Mouse (Mus musculus) hindbrain, embryonic 14.5 days (tissue): Measurements from ENCODE around the gene Stk24. TPM values are rescaled to one million over a fixed set of nuclear protein-coding genes. Genes with fewer than 3 reads are reported as not detected.

Experiments used
- ATAC-seq: fragments of 200-750 bp; cut with Nextera tagmentation; 2 replicates; pipeline ENCODE4 v1.8.0; 2017; ENCODE audit warnings: moderate number of reproducible peaks, mild to moderate bottlenecking, moderate TSS enrichment, moderate library complexity; ENCODE audit not compliant: low FRiP score
- DNase-seq: peaks from one replicate; pipeline ENCODE4 v3.0.0-alpha.2; 2015; ENCODE audit warnings: low spot score
- H3K27ac ChIP-seq: fragments of 300-500 bp; sonication (generic); 2 replicates; pipeline ENCODE4 v1.5.1; 2014; ENCODE audit warnings: mild to moderate bottlenecking, moderate library complexity
- H3K27me3 ChIP-seq: fragments of 300-500 bp; sonication (generic); 2 replicates; pipeline ENCODE4 v1.6.1; 2014; ENCODE audit warnings: mild to moderate bottlenecking, low read length, mixed read lengths; ENCODE audit not compliant: control insufficient read depth, insufficient read depth
- H3K36me3 ChIP-seq: fragments of 300-500 bp; sonication (generic); replicated peaks from 2 replicates; pipeline ENCODE4 v1.6.1; 2014; ENCODE audit not compliant: control insufficient read depth, insufficient read depth
- H3K4me1 ChIP-seq: fragments of 300-500 bp; sonication (generic); replicated peaks from 2 replicates; pipeline ENCODE4 v1.6.1; 2014; ENCODE audit warnings: antibody characterized with exemption, low read length, mixed read lengths; ENCODE audit not compliant: control insufficient read depth, insufficient read depth
- H3K4me2 ChIP-seq: fragments of 300-500 bp; sonication (generic); replicated peaks from 2 replicates; pipeline ENCODE4 v1.6.1; 2014; ENCODE audit warnings: mild to moderate bottlenecking, moderate library complexity
- H3K4me3 ChIP-seq: fragments of 300-500 bp; sonication (generic); replicated peaks from 2 replicates; pipeline ENCODE4 v1.5.1; 2014; ENCODE audit warnings: mild to moderate bottlenecking, low read length
- H3K9ac ChIP-seq: fragments of 300-500 bp; sonication (generic); 2 replicates; pipeline ENCODE4 v1.6.1; 2014
- H3K9me3 ChIP-seq: fragments of 300-500 bp; sonication (generic); 2 replicates; pipeline ENCODE4 v1.6.1; 2016; ENCODE audit warnings: low read length; ENCODE audit not compliant: control insufficient read depth
- WGBS: fragments of 180-500 bp; shearing (Covaris S2); extraction: QIAGEN DNeasy Blood & Tissue Kit; methylation state at CpG from one replicate; pipeline ENCODE4 v1.1.7; 2014; 5-methylcytosine and 5-hydroxymethylcytosine counted together
- polyA plus RNA-seq: library from polyadenylated mRNA; unstranded; fragments of >200 nt; fragmentation: Nextera tagmentation; extraction: Ambion mirVana; gene quantifications from 2 replicates; pipeline ENCODE4 v1.2.1, GENCODE M21; 2014

Stk24 gene
- polyA plus RNA-seq, 1 experiment from 2014 or later: 23.1 TPM

GRCm38 (mm10) chr14:121276016-121276415, 103.8 kb downstream of the Stk24 start:
- Histone ChIP-seq H3K27me3 (no peaks in the 10 kb centered on the region), H3K4me3 (no peak overlapping the region), H3K27ac (no peak overlapping the region), H3K9me3 (no peaks in the 10 kb centered on the region), H3K4me2 (no peak overlapping the region), H3K36me3 (peaks cover 81% of the 10 kb centered on the region), H3K4me1 (no peaks in the 10 kb centered on the region), H3K9ac (no peak overlapping the region)
- 79% methylated on average over 10 of the region's 10 CpGs for WGBS
- ATAC-seq: no peak
- DNase-seq: no peak

GRCm38 (mm10) chr14:121274985-121275384, 104.8 kb downstream of the Stk24 start:
- ATAC-seq: no peak
- no peaks in the 10 kb centered on the region for H3K4me1 ChIP-seq
- no peak for DNase-seq
- H3K36me3 ChIP-seq: peaks cover 81% of the 10 kb centered on the region
- no peak overlapping the region for H3K4me3 ChIP-seq
- no peak overlapping the region for H3K4me2 ChIP-seq
- H3K27ac ChIP-seq: no peak overlapping the region
- H3K9me3 ChIP-seq: no peaks in the 10 kb centered on the region
- 85% methylated on average over 12 of the region's 12 CpGs for WGBS
- no peak overlapping the region for H3K9ac ChIP-seq
- no peaks in the 10 kb centered on the region for H3K27me3 ChIP-seq

DNA sequence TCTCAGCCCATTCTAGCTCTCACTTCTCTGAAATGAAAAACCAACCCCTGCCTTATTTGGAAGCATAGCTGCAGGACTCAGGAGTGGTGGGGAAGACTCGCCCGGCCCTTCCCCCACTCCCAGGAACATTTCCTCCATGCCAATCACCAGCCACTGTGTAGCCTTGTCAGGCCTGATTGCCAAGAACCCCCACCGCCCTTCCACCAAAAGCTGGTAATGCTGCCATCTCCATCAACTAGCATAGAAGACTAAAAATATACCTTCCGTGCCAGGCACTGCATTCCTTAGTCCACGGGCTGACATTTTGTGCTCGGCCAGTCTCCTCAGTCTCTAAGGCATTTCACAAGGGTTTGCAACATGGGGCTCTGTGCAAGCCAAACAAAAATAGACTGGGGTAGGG, 109.3 kb downstream of the Stk24 start:
- Histone ChIP-seq H3K36me3 (peaks cover 56% of the 10 kb centered on the region), H3K27ac (no peak overlapping the region), H3K4me1 (no peaks in the 10 kb centered on the region), H3K4me2 (no peak overlapping the region), H3K9ac (no peak overlapping the region), H3K4me3 (no peak overlapping the region), H3K27me3 (no peaks in the 10 kb centered on the region), H3K9me3 (no peaks in the 10 kb centered on the region)
- 88% methylated on average over 6 of the region's 6 CpGs for WGBS
- DNase-seq: no peak
- no peak for ATAC-seq

DNA sequence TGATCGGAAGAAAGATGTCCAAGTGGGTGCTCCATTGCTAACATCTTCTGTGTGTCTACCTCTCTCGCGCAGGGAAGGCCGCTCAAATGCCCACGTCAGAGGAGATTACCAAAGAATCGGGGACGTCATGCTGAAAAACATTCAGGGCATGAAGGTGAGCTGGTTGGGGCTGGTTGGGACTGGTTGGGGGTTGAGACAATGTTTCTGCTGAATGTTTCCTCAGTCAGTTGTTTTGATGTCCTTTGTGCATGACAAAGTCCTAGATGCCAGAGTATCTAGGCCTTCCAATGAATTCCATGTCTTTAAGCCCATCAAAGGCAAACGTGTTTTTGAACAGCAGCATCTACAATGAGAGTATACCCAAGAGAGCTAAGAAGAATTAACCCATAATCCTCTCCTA, 112.0 kb downstream of the Stk24 start:
- Histone ChIP-seq H3K27ac (no peak overlapping the region), H3K36me3 (peaks cover 43% of the 10 kb centered on the region), H3K9ac (no peak overlapping the region), H3K4me1 (no peaks in the 10 kb centered on the region), H3K9me3 (no peaks in the 10 kb centered on the region), H3K4me3 (no peak overlapping the region), H3K4me2 (no peak overlapping the region), H3K27me3 (no peaks in the 10 kb centered on the region)
- 89% methylated on average over 8 of the region's 8 CpGs for WGBS
- DNase-seq (no peak), ATAC-seq (no peak)

GRCm38 (mm10) chr14:121264453-121264852, 115.4 kb downstream of the Stk24 start:
- DNase-seq (no peak), ATAC-seq (no peak)
- Histone ChIP-seq H3K4me2 (no peak overlapping the region), H3K4me3 (no peak overlapping the region), H3K36me3 (peaks cover 20% of the 10 kb centered on the region), H3K9ac (no peak overlapping the region), H3K4me1 (no peaks in the 10 kb centered on the region), H3K27me3 (no peaks in the 10 kb centered on the region), H3K27ac (no peak overlapping the region), H3K9me3 (no peaks in the 10 kb centered on the region)
- 80% methylated on average over 6 of the region's 6 CpGs for WGBS

- WGBS: 82% methylated on average over 2 of the region's 2 CpGs
- Histone ChIP-seq H3K9me3 (no peaks in the 10 kb centered on the region), H3K9ac (no peak overlapping the region), H3K4me2 (no peak overlapping the region), H3K27ac (no peak overlapping the region), H3K27me3 (no peaks in the 10 kb centered on the region), H3K36me3 (peaks cover 18% of the 10 kb centered on the region; the same call in 1 of the 2 replicates), H3K4me1 (no peaks in the 10 kb centered on the region), H3K4me3 (no peak overlapping the region)
- no peak for DNase-seq
- no peak for ATAC-seq
Observed at GRCm38 (mm10) chr14:121263912-121264311, 115.9 kb downstream of the Stk24 start.

DNA sequence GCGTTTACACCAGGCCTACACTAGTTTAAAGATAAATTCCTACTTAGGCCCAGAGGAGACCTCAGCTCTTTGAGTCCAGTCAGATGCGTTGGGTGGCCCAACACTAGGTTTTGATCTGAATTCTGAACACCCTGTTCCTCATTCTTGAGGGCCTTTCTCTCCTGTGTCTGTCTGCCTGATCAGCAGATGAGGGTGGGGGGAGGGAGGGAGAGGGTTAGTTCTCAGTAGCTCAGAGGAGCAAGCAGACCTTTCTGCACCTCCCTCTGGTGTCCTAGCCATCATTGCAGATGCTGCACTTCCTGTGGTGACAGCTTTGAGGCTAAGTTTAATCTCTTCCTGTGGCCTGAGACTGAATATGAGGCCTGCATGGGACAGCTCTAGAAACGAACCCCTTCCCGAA, 117.2 kb downstream of the Stk24 start:
- ATAC-seq (no peak), DNase-seq (no peak)
- Histone ChIP-seq H3K4me2 (no peak overlapping the region), H3K27ac (no peak overlapping the region), H3K4me1 (no peaks in the 10 kb centered on the region), H3K9ac (no peak overlapping the region), H3K36me3 (peaks cover 31% of the 10 kb centered on the region), H3K27me3 (no peaks in the 10 kb centered on the region), H3K4me3 (no peak overlapping the region), H3K9me3 (no peaks in the 10 kb centered on the region)
- 67% methylated on average over 4 of the region's 4 CpGs for WGBS

DNA sequence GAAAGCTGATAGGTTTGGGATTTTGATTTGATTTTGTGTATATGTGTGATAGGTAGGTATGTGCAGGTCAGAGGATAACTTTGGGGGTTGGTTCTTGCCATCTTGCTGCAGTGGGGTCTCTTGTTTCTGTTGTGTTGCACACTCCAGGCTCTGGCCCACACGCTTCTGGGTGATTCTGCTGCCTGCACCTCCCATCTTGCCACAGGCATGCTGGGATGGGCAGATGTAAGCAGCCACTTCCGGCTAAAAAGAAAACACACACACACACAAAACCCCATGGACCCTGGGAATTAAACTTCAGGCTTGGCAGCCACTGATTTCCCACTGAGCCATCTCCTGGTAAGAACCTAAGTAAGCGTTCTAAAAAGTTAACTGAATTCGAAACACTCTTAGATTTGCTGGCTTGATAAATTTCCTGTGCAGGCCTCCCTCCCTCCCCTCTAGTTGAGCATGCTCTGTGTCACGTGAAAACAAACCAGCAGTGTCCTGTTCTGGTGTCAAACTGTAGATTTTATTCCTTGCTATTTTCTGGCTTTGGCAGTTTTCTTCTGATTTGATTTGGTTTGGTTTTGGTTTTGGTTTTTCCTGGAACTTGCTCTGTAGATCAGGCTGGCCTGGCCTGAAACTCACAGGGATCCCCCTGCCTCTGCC, 118.5 kb downstream of the Stk24 start:
- Histone ChIP-seq H3K4me2 (no peak overlapping the region), H3K36me3 (peaks cover 34% of the 10 kb centered on the region), H3K27ac (no peak overlapping the region), H3K27me3 (no peaks in the 10 kb centered on the region), H3K9ac (no peak overlapping the region), H3K4me3 (no peak overlapping the region), H3K9me3 (no peaks in the 10 kb centered on the region), H3K4me1 (no peaks in the 10 kb centered on the region)
- WGBS: 77% methylated on average over 5 of the region's 5 CpGs
- DNase-seq (no peak), ATAC-seq (no peak)

DNA sequence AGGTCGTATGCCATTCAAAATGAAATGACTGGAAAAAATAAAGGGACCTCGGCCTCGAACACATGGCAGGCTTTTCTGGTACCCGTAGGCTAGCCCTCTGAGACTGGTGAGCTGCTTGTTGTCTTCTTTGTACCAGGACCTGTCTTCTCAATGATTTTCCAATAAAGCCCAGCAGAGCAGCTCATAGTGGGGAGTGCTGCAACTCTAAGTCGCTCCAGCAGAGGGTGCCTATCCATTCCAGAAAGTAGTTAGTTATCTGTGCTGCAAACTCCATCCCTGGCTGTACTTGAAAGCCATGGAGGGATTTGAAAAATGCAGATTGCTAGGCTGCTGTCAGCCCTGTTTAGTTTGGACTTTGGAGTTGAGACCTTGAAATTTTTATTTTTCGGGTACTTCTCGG, 120.0 kb downstream of the Stk24 start:
- peak; percentile 53 for ATAC-seq
- no peak overlapping the region for H3K27ac ChIP-seq

GRCm38 (mm10) chr14:121259332-121259731, 120.5 kb downstream of the Stk24 start:
- ATAC-seq: peak; percentile 25; the same call in 1 of the 2 replicates
- 0 out of 2 replicates have a peak overlapping the region, but pooled peaks have one; percentile 16 for H3K9ac ChIP-seq

More for the DNA sequence above, 120.0 kb downstream of the Stk24 start:
- H3K9ac ChIP-seq: no peak overlapping the region
- H3K4me3 ChIP-seq: no peak overlapping the region
- H3K27me3 ChIP-seq: no peaks in the 10 kb centered on the region
- no peak overlapping the region for H3K4me2 ChIP-seq
- H3K4me1 ChIP-seq: no peaks in the 10 kb centered on the region
- H3K36me3 ChIP-seq: peaks cover 39% of the 10 kb centered on the region
- DNase-seq: peak; percentile 85
- WGBS: 47% methylated on average over 7 of the region's 7 CpGs
- no peaks in the 10 kb centered on the region for H3K9me3 ChIP-seq

More at GRCm38 (mm10) chr14:121259332-121259731, 120.5 kb downstream of the Stk24 start:
- H3K27me3 ChIP-seq: no peaks in the 10 kb centered on the region
- H3K4me1 ChIP-seq: no peaks in the 10 kb centered on the region
- peak; percentile 42 for DNase-seq
- no peak overlapping the region for H3K27ac ChIP-seq
- H3K4me2 ChIP-seq: no peak overlapping the region
- peaks cover 39% of the 10 kb centered on the region for H3K36me3 ChIP-seq
- H3K9me3 ChIP-seq: no peaks in the 10 kb centered on the region
- WGBS: 47% methylated on average over 11 of the region's 11 CpGs
- no peak overlapping the region for H3K4me3 ChIP-seq
